Mouse (Mus musculus) kidney, adult 2 months (tissue): Measurements from ENCODE around the gene Gmip. TPM values are rescaled to one million over a fixed set of nuclear protein-coding genes. Genes with fewer than 3 reads are reported as not detected.

ENCODE experiments used
- DNase-seq: peaks from one replicate; pipeline ENCODE4 v3.0.0; 2021
- H3K27ac ChIP-seq: fragments of 200-500 bp; 2 replicates; pipeline ENCODE4 v1.5.1; 2012; ENCODE audit warnings: low read depth, low read length, control low read depth, inconsistent platforms; ENCODE audit not compliant: insufficient read depth
- H3K27me3 ChIP-seq: fragments of 200-500 bp; replicated peaks from 2 replicates; pipeline ENCODE4 v1.6.1; 2012; ENCODE audit warnings: mild to moderate bottlenecking, moderate library complexity, low read length, inconsistent platforms; ENCODE audit not compliant: control insufficient read depth, insufficient read depth
- H3K36me3 ChIP-seq: fragments of 200-500 bp; 2 replicates; pipeline ENCODE4 v1.6.1; 2012; ENCODE audit warnings: mild to moderate bottlenecking, moderate library complexity, low read length, inconsistent platforms; ENCODE audit not compliant: control insufficient read depth, insufficient read depth
- H3K4me1 ChIP-seq: fragments of 200-500 bp; 2 replicates; pipeline ENCODE4 v1.6.1; 2011; ENCODE audit warnings: low read length; ENCODE audit not compliant: control insufficient read depth, insufficient read depth
- H3K4me3 ChIP-seq: fragments of 200-500 bp; 2 replicates; pipeline ENCODE4 v1.5.1; 2011; ENCODE audit warnings: mild to moderate bottlenecking, low read depth, low read length, control low read depth; ENCODE audit not compliant: insufficient read depth
- CTCF ChIP-seq: fragments of 200-500 bp; conservative IDR thresholded peaks from 2 replicates; pipeline ENCODE4 v1.5.1; 2011; ENCODE audit warnings: low read depth, mild to moderate bottlenecking, control low read depth, low read length, moderate library complexity, mixed read lengths; ENCODE audit not compliant: insufficient read depth, insufficient read length
- POLR2A ChIP-seq: fragments of 200-500 bp; IDR thresholded peaks from one replicate; pipeline ENCODE4 v1.6.1; 2011; ENCODE audit warnings: low read depth, low read length, control low read depth
- WGBS: fragments of 180-500 bp; shearing (Covaris S2); methylation state at CpG from one replicate; pipeline ENCODE4 v1.1.7; 2018; 5-methylcytosine and 5-hydroxymethylcytosine counted together
- polyA plus RNA-seq: library from polyadenylated mRNA; depleted of rRNA; stranded (reverse); fragments of >200 nt; gene quantifications from 2 replicates; pipeline ENCODE4 v1.2.3, GENCODE M21; 2012; rRNA removed

The Gmip gene
- polyA plus RNA-seq = 15.8 and 15.9 TPM in 2 replicates

GRCm38 (mm10) chr8:69808094-69808863 is at the start of gene Gmip:
Gmip (plus strand) TSS chr8:69808679.
- peak; percentile 87 for DNase-seq
- peak within 1 kb of the TSS; percentile 76 for H3K4me3 ChIP-seq
- 6% methylated on average over 27 of the region's 28 CpGs for WGBS
- H3K27me3 ChIP-seq = no peaks in the 10 kb centered on the region
- peaks cover 2% of the 10 kb centered on the region; the same call in 1 of the 2 replicates for H3K36me3 ChIP-seq
- no peak within 1 kb of the TSS for H3K27ac ChIP-seq
- no peaks in the 10 kb centered on the region; the same call in 1 of the 2 replicates for H3K4me1 ChIP-seq
- no peak for TF ChIP-seq CTCF
- no peak for TF ChIP-seq POLR2A

- H3K27ac ChIP-seq = no peak overlapping the region
- TF ChIP-seq POLR2A = no peak
- TF ChIP-seq CTCF = no peak
- no peaks in the 10 kb centered on the region for H3K4me1 ChIP-seq
- 94% methylated on average over 4 of the region's 4 CpGs for WGBS
- no peak for DNase-seq
- no peak overlapping the region for H3K4me3 ChIP-seq
- H3K27me3 ChIP-seq = no peaks in the 10 kb centered on the region
- H3K36me3 ChIP-seq = peaks cover 16% of the 10 kb centered on the region
Measured at GRCm38 (mm10) chr8:69761814-69762445, 46.5 kb upstream of the Gmip start.

GRCm38 (mm10) chr8:69771221-69771620 is 37.3 kb upstream of the Gmip start:
- no peak overlapping the region for H3K27ac ChIP-seq
- H3K4me3 ChIP-seq = no peak overlapping the region
- WGBS = 76% methylated on average over 9 of the region's 9 CpGs
- peaks cover 11% of the 10 kb centered on the region for H3K36me3 ChIP-seq
- TF ChIP-seq CTCF (no peak), POLR2A (no peak)
- no peak for DNase-seq
- H3K27me3 ChIP-seq = no peaks in the 10 kb centered on the region
- no peaks in the 10 kb centered on the region for H3K4me1 ChIP-seq

- DNase-seq = no peak
- Histone ChIP-seq H3K27me3 (no peaks in the 10 kb centered on the region), H3K27ac (no peak overlapping the region), H3K36me3 (peaks cover 4% of the 10 kb centered on the region), H3K4me1 (no peaks in the 10 kb centered on the region), H3K4me3 (no peak overlapping the region)
- TF ChIP-seq CTCF (no peak), POLR2A (no peak)
- 74% methylated on average over 2 of the region's 2 CpGs for WGBS
Measured at GRCm38 (mm10) chr8:69772106-69772505, 36.4 kb upstream of the Gmip start.

DNA sequence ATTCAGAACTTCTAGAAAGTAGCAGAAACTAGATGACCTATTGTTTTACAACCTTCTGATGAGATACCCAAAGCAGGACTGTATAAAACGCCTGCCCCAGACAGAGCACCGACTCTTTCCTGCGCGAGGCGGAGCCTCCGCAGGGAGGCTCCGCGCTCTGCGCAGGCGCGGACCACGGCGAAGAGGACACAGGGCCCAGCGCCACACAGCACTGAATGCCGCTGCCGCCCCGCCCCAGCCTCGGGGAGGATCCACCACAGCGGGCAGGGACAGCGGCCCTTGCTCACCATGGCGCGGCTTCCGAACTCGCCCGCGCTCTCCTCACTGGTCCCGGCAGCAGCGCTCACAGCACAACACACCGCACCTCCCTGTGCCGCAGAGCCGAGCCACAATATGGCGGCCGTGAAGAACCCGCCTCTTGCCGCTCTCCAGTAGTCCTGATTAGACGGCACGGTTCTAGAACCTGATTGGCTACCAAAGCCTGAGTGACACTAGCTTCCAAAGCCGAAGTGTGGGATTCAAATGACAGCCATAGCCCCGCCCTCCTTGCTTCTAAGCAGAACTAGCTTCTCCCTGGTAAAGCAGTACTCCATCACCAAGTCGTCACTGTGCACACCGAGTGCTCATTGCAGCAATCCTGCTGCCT is 33.9 kb upstream of the Gmip start, which contains the start of gene Gm20422:
Gene Gm20422 (minus strand): TSS at position 384 of the 646 bp plus-strand sequence.
- under 1% methylated on average over 41 of the region's 41 CpGs for WGBS
- Histone ChIP-seq H3K36me3 (no peaks in the 10 kb centered on the region), H3K27me3 (no peaks in the 10 kb centered on the region), H3K4me1 (no peaks in the 10 kb centered on the region), H3K27ac (peak within 1 kb of the TSS; percentile 100), H3K4me3 (peak within 1 kb of the TSS; percentile 95)
- DNase-seq = peak; percentile 97
- TF ChIP-seq CTCF (no peak), POLR2A (peak; percentile 68)

DNA sequence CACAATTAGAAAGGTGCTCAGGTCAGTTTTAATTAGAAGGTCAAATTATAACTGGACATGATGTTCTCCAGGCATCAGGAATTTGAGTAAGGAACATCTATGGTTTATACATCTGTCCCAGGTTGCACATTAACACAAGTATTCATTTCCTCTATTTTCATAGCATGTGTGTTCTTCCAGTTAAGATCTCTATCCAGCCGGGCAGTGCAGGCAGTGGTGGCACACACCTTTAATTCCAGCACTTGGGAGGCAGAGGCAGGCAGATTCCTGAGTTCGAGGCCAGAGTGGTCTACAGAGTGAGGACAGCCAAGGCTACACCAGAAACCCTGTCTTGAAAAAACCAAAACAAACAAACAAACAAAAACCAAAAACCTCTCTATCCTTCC is 33.3 kb upstream of the Gmip start:
- Histone ChIP-seq H3K36me3 (no peaks in the 10 kb centered on the region), H3K4me1 (no peaks in the 10 kb centered on the region), H3K27me3 (no peaks in the 10 kb centered on the region), H3K27ac (no peak overlapping the region), H3K4me3 (no peak overlapping the region)
- no peak for TF ChIP-seq CTCF
- TF ChIP-seq POLR2A = no peak
- DNase-seq = no peak
- WGBS = 46% methylated on average over 2 of the region's 2 CpGs

GRCm38 (mm10) chr8:69777111-69777510 is 31.4 kb upstream of the Gmip start:
- no peaks in the 10 kb centered on the region for H3K36me3 ChIP-seq
- WGBS = 62% methylated on average over 12 of the region's 12 CpGs
- no peaks in the 10 kb centered on the region for H3K4me1 ChIP-seq
- no peak overlapping the region for H3K27ac ChIP-seq
- no peak for DNase-seq
- no peaks in the 10 kb centered on the region for H3K27me3 ChIP-seq
- TF ChIP-seq CTCF (no peak), POLR2A (no peak)
- H3K4me3 ChIP-seq = no peak overlapping the region
